Mouse (Mus musculus) lung, postnatal 0 days (tissue): Measurements from ENCODE around the gene Lsp1. TPM values are rescaled to one million over a fixed set of nuclear protein-coding genes. Genes with fewer than 3 reads are reported as not detected.

Experiments used
- ATAC-seq: fragments of 200-750 bp; cut with Nextera tagmentation; 2 replicates; pipeline ENCODE4 v1.8.0; 2017; ENCODE audit warnings: moderate library complexity
- DNase-seq: peaks from one replicate; pipeline ENCODE4 v3.0.0-alpha.2; 2016; ENCODE audit warnings: low spot score
- H3K27ac ChIP-seq: fragments of 300-500 bp; sonication (generic); 2 replicates; pipeline ENCODE4 v1.5.1; 2014; ENCODE audit warnings: antibody characterized with exemption, mild to moderate bottlenecking, low read length, mixed read lengths
- H3K27me3 ChIP-seq: fragments of 300-500 bp; sonication (generic); replicated peaks from 2 replicates; pipeline ENCODE4 v1.6.1; 2014; ENCODE audit warnings: low read length, mixed read lengths; ENCODE audit not compliant: insufficient read depth
- H3K36me3 ChIP-seq: fragments of 300-500 bp; sonication (generic); 2 replicates; pipeline ENCODE4 v1.6.1; 2014; ENCODE audit warnings: low read length, mixed read lengths; ENCODE audit not compliant: insufficient read depth
- H3K4me1 ChIP-seq: fragments of 300-500 bp; sonication (generic); 2 replicates; pipeline ENCODE4 v1.6.1; 2014; ENCODE audit warnings: antibody characterized with exemption, low read depth, low read length, mixed read lengths; ENCODE audit not compliant: insufficient read depth
- H3K4me2 ChIP-seq: fragments of 300-500 bp; sonication (generic); replicated peaks from 2 replicates; pipeline ENCODE4 v1.6.1; 2014; ENCODE audit warnings: low read depth, mild to moderate bottlenecking, low read length, moderate library complexity, mixed read lengths
- H3K4me3 ChIP-seq: fragments of 300-500 bp; sonication (generic); 2 replicates; pipeline ENCODE4 v1.5.1; 2014; ENCODE audit warnings: low read depth, low read length
- H3K9ac ChIP-seq: fragments of 300-500 bp; sonication (generic); replicated peaks from 2 replicates; pipeline ENCODE4 v1.6.1; 2014; ENCODE audit warnings: low read depth, mild to moderate bottlenecking
- H3K9me3 ChIP-seq: fragments of 300-500 bp; sonication (generic); 2 replicates; pipeline ENCODE4 v1.6.1; 2016; ENCODE audit warnings: low read length, mixed read lengths
- CTCF ChIP-seq: IDR thresholded peaks from 2 replicates; pipeline ENCODE4 v1.5.1; 2016; ENCODE audit warnings: antibody characterized with exemption, mild to moderate bottlenecking
- EP300 ChIP-seq: IDR thresholded peaks from 2 replicates; pipeline ENCODE4 v1.6.1; 2016; ENCODE audit warnings: antibody characterized with exemption, mild to moderate bottlenecking, control low read depth
- WGBS: fragments of 180-500 bp; shearing (Covaris S2); extraction: QIAGEN DNeasy Blood & Tissue Kit; methylation state at CpG from one replicate; pipeline ENCODE4 v1.1.7; 2014; 5-methylcytosine and 5-hydroxymethylcytosine counted together
- polyA plus RNA-seq: library from polyadenylated mRNA; unstranded; fragments of >200 nt; fragmentation: Nextera tagmentation; extraction: Ambion mirVana; gene quantifications from 2 replicates; pipeline ENCODE4 v1.2.1, GENCODE M21; 2015

The Lsp1 gene
- polyA plus RNA-seq, 1 experiment from 2014 or later = 92.3 TPM

DNA sequence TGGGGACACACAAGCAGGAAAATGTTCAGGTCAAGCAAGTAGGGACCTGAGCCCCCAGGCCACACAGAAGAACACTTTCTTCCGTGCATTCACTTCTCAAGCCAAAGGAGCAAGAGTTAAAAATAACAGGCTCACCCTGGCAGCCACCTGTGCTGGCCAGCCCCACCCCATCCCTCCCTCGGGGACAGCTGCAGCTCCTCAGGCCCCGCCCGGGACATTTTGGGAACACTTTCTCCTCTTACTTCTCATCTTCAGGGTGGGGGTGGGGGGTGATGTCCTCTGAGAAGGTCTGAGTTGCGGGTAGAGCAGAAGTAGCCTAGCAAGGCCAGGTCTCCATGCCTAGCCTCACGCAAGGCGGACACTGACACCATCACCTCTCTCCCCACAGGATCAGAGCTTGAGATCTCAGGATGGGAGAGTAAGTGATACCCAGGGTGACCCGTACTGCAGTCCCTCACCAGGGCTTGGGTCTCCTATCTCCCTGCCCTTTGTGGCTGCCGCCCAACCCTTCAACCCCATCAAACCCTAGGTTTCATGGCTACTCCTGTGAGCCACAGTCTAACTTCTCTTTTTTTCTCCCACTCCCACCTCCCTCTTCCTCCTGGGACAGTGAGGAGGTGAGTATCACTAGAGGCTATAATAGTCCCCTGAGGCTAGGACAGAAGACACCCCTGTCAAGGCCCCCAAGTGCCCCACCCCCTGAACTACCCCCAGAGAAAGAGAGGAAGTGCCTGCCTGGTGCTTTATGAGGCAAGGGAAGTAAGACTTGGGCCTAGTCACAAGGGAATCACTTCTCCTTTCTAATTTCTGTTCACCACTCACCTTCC, 18.3 kb upstream of the Lsp1 start:
- WGBS = 64% methylated on average over 9 of the region's 9 CpGs
- no peak overlapping the region for H3K27ac ChIP-seq
- H3K4me2 ChIP-seq = no peak overlapping the region
- TF ChIP-seq EP300 (no peak), CTCF (no peak)
- ATAC-seq (no peak), DNase-seq (no peak)
- no peaks in the 10 kb centered on the region for H3K9me3 ChIP-seq
- no peaks in the 10 kb centered on the region for H3K27me3 ChIP-seq
- H3K36me3 ChIP-seq = no peaks in the 10 kb centered on the region
- H3K4me1 ChIP-seq = no peaks in the 10 kb centered on the region
- H3K4me3 ChIP-seq = no peak overlapping the region
- H3K9ac ChIP-seq = no peak overlapping the region

DNA sequence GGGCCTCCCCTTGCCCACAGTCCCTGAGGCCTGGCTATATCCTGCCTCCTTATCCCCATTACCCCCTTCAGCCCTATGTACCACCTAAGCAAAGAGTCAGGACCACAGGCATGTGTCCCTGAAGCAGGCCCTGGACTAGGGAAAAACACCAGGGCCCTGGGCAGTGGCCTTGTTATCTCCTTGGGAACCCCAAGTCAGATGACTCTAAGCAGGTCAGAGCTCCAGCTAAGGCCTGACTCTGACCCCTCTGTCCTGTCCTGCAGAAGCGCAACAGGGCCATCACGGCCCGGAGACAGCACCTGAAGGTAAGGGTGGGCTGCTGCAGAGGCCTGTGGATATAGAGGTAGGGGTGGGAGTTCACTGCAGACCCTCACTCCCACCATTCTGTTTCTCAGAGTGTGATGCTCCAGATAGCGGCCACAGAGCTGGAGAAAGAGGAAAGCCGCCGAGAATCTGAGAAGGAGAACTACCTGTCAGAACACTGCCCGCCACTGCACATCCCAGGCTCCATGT, 17.6 kb upstream of the Lsp1 start:
- Histone ChIP-seq H3K4me3 (no peak overlapping the region), H3K27me3 (no peaks in the 10 kb centered on the region), H3K27ac (no peak overlapping the region), H3K4me2 (no peak overlapping the region), H3K36me3 (no peaks in the 10 kb centered on the region), H3K4me1 (no peaks in the 10 kb centered on the region), H3K9me3 (no peaks in the 10 kb centered on the region), H3K9ac (no peak overlapping the region)
- DNase-seq = no peak
- 85% methylated on average over 7 of the region's 7 CpGs for WGBS
- ATAC-seq = no peak
- TF ChIP-seq EP300 = no peak
- TF ChIP-seq CTCF = no peak

- Histone ChIP-seq H3K4me3 (no peak overlapping the region), H3K4me1 (no peaks in the 10 kb centered on the region), H3K9ac (no peak overlapping the region), H3K27me3 (no peaks in the 10 kb centered on the region), H3K9me3 (no peaks in the 10 kb centered on the region), H3K36me3 (no peaks in the 10 kb centered on the region), H3K4me2 (no peak overlapping the region), H3K27ac (no peak overlapping the region)
- no peak for DNase-seq
- no peak for ATAC-seq
- TF ChIP-seq EP300 (no peak), CTCF (no peak)
- 79% methylated on average over 5 of the region's 5 CpGs for WGBS
Measured at GRCm38 (mm10) chr7:142443474-142443873, 17.1 kb upstream of the Lsp1 start.

DNA sequence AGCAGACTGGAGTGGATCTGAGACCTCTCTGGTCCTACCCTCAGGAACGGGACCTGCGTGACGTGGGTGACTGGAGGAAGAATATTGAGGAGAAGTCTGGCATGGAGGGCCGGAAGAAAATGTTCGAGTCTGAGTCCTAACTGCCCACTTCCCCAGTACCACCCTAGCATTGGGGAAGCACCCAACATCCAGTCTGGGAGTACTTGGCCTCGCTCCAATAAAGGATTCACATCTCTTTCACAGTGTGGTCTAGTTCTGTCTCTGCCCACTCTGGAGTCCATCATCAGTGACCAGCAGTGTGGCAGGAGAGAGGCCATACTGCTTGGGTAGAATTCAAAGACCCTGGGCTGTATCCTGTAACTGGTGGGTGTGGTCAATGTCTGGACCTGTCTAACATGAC, 16.4 kb upstream of the Lsp1 start:
- DNase-seq = no peak
- no peaks in the 10 kb centered on the region for H3K27me3 ChIP-seq
- 90% methylated on average over 6 of the region's 6 CpGs for WGBS

GRCm38 (mm10) chr7:142445324-142445723, 15.3 kb upstream of the Lsp1 start:
- Histone ChIP-seq H3K27ac (no peak overlapping the region), H3K4me3 (no peak overlapping the region), H3K4me1 (no peaks in the 10 kb centered on the region), H3K9me3 (no peaks in the 10 kb centered on the region), H3K36me3 (no peaks in the 10 kb centered on the region), H3K4me2 (no peak overlapping the region), H3K9ac (no peak overlapping the region), H3K27me3 (no peaks in the 10 kb centered on the region)
- DNase-seq (no peak), ATAC-seq (no peak)
- TF ChIP-seq EP300 = no peak
- no peak for TF ChIP-seq CTCF
- WGBS = 90% methylated on average over 6 of the region's 6 CpGs

More for the DNA sequence above, 16.4 kb upstream of the Lsp1 start:
- Histone ChIP-seq H3K4me3 (no peak overlapping the region), H3K9me3 (no peaks in the 10 kb centered on the region), H3K36me3 (no peaks in the 10 kb centered on the region), H3K9ac (no peak overlapping the region), H3K4me1 (no peaks in the 10 kb centered on the region), H3K4me2 (no peak overlapping the region), H3K27ac (no peak overlapping the region)
- TF ChIP-seq CTCF (no peak), EP300 (no peak)
- ATAC-seq = no peak

DNA sequence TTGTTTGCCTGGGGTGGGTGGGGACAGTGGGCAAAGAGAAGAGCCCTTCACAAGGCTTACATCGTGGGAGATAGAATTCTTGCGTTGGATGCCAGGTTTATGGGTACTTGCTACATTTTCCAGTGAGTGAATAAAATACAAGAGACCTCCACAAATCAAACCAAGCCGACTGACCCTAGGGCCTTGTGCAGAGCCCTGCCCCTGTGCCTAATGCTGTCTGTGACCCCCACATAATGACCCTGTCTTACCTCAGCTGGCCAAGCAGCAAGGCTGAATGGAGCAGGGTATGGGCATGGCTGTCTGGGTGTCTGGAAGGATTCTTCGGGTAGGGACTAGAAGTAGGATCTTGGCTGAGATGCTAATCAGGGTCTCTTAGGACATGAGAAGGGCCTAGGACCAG, 14.3 kb upstream of the Lsp1 start:
- DNase-seq = no peak
- no peaks in the 10 kb centered on the region for H3K4me1 ChIP-seq
- 81% methylated on average over 4 of the region's 4 CpGs for WGBS
- H3K4me3 ChIP-seq = no peak overlapping the region
- no peaks in the 10 kb centered on the region for H3K36me3 ChIP-seq
- no peak for ATAC-seq
- H3K27me3 ChIP-seq = no peaks in the 10 kb centered on the region
- H3K9me3 ChIP-seq = no peaks in the 10 kb centered on the region
- H3K9ac ChIP-seq = no peak overlapping the region
- TF ChIP-seq CTCF = no peak
- no peak for TF ChIP-seq EP300
- H3K4me2 ChIP-seq = no peak overlapping the region
- no peak overlapping the region for H3K27ac ChIP-seq
